Mouse (Mus musculus) kidney, postnatal 36 days (tissue): Measurements from ENCODE around the gene Rspry1.

Experiments
- DNase-seq, 2 experiments: peaks; one replicate each; pipeline ENCODE4 v3.0.0; 2021 to 2022; ENCODE audit warnings: mixed read lengths in 2 of 2

The Rspry1 gene

GRCm38 (mm10) chr8:94604030-94604429 is 2.3 kb downstream of the Rspry1 start:
- DNase-seq, result no peak

DNA sequence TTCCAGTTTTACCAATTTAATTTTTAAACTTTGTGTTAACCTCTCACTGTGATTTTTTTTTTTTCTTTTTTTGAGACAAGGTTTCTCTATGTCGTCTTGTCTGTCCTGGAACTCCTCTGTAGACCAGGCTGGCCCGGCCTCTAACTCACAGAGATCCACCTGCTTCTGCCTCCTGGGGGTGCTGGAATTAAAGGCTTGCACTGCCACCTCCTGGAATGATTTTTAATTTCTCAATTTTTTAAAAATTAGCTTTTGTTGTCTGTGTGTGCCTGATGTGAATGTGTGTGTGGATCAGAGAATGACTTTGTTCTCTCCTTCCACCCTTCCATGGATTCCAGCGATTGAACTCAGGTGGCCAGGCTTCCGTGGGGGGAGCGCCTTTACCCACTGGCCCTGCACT is 5.3 kb downstream of the Rspry1 start:
- no peak for DNase-seq

GRCm38 (mm10) chr8:94624885-94625284 is 23.1 kb downstream of the Rspry1 start:
- no peak for DNase-seq

DNA sequence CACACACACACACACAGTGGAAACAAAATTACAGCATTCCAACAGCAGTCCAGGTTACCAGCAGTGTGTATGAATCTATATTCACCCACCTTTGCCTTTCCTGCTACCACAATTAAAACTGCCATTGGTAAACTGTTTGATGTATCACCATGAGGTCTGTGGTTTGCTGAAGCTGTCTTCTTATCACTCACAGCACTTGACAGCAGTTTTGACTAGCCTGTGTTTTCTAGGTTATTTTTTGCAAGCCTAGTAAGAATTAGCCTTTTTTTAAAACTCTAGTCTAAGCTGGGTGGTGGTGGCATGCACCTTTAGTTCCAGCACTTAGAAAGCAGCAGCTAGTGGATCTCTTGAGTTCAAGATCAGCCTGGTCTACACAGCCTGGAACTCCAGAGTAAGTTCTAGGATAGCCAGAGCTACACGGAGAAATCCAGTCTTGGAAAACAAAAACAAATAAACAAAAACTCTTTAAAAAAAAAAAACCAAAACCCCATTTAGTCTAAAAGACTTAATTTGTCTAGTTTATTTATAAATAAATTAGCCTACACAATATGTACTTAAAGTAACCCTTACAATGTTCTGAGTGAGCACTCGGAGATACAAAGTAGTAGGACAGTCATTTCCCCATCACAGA is 31.9 kb downstream of the Rspry1 start:
- DNase-seq, result no peak

GRCm38 (mm10) chr8:94634211-94634610 is 32.5 kb downstream of the Rspry1 start:
- DNase-seq, result no peak

DNA sequence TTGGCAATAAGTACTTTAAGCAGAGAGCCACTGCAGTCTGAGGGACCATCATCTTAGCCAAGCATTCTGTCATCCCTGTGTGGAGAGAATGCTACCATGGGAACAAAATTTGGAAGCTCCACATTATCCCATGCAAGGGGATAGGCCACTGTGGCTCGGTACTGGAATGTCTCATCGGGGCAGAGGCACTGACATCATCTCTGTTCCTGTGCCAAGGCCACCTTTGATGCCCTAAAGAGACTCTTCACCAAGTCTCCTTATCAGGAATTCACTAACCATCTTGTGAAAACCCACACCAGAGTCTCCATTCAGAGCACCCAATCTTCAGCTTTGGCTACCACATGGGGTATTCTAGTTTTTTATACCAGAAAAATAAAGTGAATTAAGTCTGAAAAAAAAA is 39.4 kb downstream of the Rspry1 start:
- no peak for DNase-seq

DNA sequence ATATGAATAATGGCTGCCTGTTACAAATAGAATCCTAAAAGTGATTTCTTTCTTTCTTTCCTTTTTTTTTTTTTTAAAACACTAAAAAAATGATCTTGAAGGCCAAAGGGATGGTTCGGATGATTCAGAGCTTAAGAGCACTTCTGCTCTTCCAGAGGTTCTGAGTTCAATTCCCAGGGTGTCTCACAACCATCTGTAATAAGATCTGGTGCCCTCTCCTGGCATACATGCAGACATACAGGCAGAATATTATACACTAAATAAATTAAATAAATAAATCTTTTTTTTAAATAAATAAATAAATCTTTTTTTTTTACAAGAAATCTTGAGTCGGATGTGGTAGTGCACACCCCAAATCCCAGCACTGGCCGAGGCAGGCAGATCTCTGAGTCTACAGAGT is 40.2 kb downstream of the Rspry1 start:
- DNase-seq, result no peak

DNA sequence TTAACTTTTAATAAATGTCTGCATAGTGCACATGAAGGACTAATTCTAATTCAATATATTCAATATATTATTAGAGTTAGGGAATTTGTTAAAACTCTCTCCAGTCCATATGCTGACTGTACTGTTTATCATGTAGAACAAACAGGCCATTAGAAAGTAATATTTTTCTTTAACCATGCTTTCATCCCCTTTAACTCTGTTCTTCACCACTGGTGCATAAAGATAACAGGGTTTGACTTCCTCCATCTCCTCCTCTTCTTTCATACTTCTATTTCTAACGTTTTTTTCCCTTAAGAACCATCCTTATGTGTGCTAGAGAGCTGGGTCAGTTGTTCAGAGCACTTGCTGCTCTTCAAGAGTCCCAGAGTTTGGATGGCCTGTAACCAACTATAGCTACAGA is 43.5 kb downstream of the Rspry1 start:
- DNase-seq, result no peak

GRCm38 (mm10) chr8:94646165-94646564 is 44.4 kb downstream of the Rspry1 start:
- DNase-seq, result no peak

DNA sequence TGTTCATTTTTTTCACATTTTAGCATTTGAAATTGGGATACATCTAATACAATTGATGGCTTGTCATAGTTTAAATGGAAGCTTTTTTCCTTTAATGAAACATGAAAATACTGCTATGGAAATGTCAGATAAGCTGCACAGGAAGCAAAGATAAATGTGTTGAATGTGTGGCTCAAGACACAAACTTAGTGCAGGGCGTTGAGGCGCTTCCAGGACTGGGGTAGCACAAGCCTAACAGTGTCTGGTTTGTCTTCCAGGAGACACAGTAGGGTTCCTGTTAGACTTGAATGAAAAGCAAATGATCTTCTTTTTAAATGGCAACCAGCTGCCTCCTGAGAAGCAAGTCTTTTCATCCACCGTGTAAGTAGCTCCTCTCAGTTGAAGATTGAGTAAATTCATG is 47.8 kb downstream of the Rspry1 start:
- no peak for DNase-seq

DNA sequence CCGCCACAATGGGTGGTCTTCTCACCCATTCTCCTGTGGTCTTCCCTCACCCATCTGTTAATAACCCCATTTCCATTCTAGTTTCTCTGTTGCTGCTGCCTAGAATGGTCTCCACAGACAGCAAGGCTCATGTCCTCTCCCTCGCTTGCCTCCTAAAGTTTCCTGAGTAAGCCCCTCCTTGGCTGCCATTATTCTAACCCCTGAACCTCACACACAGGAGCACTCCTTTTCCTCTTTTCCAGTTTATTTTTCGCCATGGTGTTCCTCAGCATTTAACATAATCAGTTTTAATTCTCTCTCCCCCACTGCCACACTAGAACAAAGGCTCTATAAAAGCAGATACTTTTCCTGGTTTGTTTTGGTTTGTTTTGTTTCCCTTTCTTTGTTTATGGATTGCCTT is 51.2 kb downstream of the Rspry1 start:
- DNase-seq, result no peak

- no peak for DNase-seq
Measured at GRCm38 (mm10) chr8:94654994-94655393, 53.3 kb downstream of the Rspry1 start.

DNA sequence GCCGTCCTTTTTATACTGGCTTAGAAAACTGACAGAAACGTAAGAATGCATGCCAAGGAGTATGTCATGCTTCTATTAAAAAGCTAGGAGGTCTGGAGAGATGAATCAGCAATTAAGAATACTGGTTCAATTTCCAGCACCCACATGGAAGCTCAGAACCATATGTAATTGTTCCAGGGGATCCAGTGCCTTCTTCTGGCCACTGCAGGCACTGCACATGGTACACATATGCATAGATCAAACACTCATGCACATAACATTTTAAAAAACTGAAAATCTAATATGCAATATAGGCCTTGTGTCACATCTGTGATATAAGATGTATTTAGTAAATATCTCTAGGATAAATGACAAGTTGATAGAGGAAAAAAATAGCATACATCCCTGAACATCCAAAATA is 56.3 kb downstream of the Rspry1 start:
- DNase-seq, result no peak

DNA sequence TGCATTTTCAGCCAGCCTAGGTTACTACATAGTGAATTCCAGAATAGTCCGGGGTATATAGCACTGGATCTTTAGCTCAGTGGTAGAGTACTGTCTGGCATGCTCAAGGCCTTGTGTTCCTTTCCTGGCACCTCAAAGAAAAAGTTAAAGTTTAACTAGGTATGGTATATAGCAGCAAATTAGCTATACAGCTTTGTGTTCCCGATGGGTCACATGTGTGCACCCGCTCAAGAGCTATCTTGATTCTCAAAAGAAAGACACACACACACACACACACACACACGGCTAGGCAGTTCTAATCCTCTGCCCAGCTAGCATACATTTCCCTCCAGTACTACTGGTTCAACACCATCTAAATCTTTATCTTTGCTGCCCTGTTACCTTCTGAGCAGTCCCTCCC is 58.7 kb downstream of the Rspry1 start:
- DNase-seq, result no peak

- DNase-seq, result peak; percentile 36 to 66
Measured at GRCm38 (mm10) chr8:94664722-94665121, 63.0 kb downstream of the Rspry1 start.

DNA sequence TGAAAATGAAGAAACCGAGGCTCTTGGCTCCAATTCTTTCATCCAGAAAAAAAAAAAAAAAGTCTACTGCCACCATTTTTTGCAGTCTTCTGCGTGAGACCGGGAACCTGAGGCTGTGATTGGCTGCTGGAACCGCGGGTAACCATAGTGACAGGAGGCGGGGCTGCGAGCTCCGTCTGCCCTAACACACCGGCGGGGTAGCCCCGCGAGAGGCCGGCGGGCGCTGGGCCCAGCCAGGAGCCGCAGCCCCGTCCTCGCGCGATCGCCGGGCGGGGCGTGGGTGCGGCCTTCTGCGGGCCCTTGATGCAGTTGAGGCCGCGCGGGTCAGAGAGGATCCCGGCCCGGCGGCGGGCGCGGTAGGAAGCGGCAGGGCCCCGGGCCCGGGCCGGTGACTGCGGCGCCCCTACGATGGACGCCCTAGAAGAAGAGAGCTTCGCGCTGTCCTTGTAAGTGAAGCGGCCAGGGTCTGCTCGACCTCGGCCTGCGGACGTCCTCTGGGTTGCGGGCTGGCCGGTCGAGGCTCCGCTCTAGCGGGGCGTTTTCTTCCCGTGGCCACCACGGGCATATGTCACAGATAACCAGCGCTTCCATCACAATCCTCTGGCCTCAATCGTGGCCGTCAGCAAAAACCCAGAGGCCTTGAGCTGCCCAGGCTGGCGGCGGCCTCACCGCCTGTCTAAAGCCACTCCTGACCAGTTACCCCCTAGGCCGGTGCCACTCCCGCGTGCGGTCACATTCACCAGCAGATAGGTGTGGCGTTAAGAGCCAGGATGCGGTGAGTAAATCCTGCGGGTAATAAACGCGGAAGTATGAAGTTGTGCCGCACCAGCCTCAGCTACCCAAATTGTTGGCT is 64.9 kb downstream of the Rspry1 start, which contains the start of gene Arl2bp:
Gene Arl2bp (plus strand): TSS at position 145 of the 853 bp plus-strand sequence.
- DNase-seq, result peak; percentile 97 to 98

DNA sequence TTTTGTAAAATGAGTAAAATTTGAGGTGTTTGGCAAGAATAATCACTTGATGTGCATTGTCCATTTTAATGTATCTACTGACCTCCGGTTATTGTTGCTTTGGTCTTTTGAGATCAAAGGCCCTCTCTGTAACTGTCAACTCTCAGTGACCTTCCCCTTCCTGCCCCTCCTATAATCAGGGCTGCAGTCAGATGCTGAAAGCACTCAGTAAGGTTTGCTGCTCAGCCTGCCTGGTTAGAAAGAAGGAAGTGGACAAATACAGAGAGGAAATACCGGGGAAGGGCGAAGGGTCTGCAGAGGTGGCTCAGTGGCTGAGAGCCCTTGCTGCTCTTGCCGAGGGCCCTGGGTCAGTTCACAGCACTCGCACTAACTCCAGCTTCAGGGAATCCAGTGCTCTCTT is 72.6 kb downstream of the Rspry1 start:
- peak in 1 of 2 experiments; percentile 17 for DNase-seq

DNA sequence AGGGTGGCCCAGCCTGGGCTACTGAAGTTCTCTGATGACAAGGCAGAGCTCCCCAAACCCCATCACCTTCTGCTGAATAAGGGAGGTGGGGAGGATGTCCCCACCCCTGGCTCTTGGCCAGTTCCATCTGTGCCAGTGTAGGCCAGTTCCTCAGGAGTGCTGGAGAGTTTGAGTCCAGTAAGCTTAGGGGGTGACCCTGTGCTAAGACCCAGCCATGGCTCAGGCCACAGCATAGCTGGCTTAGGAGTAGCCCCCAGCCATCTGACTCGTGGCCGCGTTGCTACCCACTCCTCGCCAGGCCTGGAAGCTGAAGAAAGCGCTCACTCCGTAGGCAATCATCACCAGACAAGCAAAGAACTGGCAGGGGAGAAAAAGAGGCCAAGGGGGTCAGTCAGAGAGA is 74.2 kb downstream of the Rspry1 start:
- DNase-seq, result no peak

DNA sequence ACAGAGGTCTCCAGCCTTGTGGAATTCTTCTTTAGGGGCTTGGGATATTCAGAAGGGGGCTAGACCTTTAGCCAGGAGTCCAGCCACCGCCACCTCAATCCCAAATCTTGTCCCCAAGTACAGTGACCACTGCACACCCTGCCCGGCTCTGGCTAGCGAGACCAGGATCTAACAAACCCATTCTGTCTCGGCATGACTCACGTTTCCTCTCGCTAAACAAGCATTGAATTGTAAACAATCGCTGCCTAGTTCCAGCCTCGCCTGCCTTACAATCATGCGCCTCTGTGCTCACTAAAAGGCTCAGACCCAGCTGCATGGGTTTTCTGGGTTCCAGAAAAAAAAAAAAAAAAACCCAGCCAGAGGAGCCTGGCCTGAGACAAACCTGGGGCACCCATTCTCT is 76.8 kb downstream of the Rspry1 start:
- DNase-seq, result peak in 1 of 2 experiments; percentile 27

- no peak for DNase-seq
Measured at GRCm38 (mm10) chr8:94680414-94680813, 78.7 kb downstream of the Rspry1 start.

- peak; percentile 51 to 52 for DNase-seq
Measured at GRCm38 (mm10) chr8:94682732-94683524, 81.2 kb downstream of the Rspry1 start.

DNA sequence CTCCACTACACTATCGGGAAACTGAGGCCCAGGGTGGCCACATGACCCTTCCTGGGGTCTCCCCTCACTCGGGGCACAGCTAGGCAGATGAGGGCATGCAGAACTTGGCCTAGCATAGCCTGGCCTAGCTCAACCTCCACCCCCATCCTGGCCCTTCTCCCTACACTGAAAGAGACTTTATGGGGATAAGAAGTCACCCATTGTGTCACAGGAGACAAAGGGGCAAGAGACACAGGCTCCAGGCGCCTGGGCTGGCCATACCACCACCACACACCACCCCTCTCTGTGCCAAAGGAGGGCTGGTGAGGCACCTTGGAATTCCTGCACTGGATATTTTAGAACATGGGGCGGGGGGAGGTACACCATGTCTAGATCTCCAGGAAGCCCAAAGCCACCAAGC is 82.5 kb downstream of the Rspry1 start:
- DNase-seq, result no peak

DNA sequence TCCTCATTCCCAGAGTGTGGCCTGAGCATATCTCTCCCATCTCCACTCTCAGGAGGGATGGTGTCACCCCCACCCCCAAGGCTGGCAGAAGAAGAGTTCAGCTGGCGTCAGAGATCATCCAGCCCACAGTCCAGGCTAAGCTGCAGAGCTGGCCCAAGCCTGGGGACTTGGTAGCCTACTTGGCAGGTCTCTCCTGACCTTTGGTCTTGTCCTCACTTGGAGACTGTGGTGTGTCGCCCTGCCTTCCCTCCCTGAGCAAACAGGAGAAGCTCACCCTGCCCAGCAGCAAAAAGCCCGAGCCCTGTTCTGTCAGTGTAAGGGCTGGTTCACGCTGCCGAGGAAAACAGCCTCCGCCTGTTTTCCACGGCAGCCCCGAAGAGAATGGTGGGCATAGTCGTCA is 84.2 kb downstream of the Rspry1 start:
- peak; percentile 81 to 91 for DNase-seq

DNA sequence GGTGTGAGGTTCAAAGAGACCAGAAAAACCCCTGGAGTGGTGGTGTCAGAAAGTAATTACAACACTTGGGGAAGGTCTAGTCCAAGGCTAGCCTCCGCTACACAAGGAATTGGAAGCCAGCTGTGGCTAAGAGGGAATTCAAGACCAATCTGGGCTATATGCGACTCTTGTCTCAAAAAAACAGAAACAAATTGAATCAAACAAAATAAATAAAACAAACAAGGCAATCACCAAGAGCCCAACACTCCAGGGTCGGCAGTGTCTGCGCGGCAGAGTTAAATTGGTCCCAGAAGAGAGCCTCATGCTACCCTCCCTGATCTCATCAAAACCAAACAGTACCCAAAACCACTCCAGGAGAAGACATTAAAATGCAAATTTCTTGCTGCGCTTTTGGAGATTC is 93.0 kb downstream of the Rspry1 start:
- no peak for DNase-seq
